Mouse (Mus musculus) CH12.LX (cell line): ENCODE measurements around the gene Trdmt1. TPM values are rescaled to one million over a fixed set of nuclear protein-coding genes. Genes with fewer than 3 reads are reported as not detected.

Source experiments
- DNase-seq: peaks from one replicate; pipeline ENCODE4 v3.0.0-alpha.2; 2013; ENCODE audit errors: extremely low read depth
- H3K27ac ChIP-seq: 2 replicates; pipeline ENCODE4 v1.5.1; 2012; ENCODE audit warnings: low read depth, mild to moderate bottlenecking, control low read depth, moderate library complexity; ENCODE audit not compliant: insufficient read depth
- H3K27me3 ChIP-seq: replicated peaks from 2 replicates; pipeline ENCODE3; 2012; ENCODE audit warnings: inconsistent platforms
- H3K36me3 ChIP-seq, 2 experiments: replicated peaks in 1 of 2; 2 replicates each; pipeline versions ENCODE3 to v1.6.1; 2012; ENCODE audit warnings: inconsistent platforms in 1 of 2, low read length in 1 of 2, mild to moderate bottlenecking in 1 of 2, mixed read lengths in 1 of 2, moderate library complexity in 1 of 2; ENCODE audit not compliant: control insufficient read depth in 1 of 2, insufficient read depth in 1 of 2
- H3K4me1 ChIP-seq, 2 experiments: 2 replicates each; pipeline ENCODE4 v1.6.1; 2012; ENCODE audit warnings: inconsistent platforms in 1 of 2, moderate library complexity in 1 of 2; ENCODE audit not compliant: insufficient read depth in 2 of 2, control insufficient read depth in 1 of 2
- H3K4me2 ChIP-seq: 2 replicates; pipeline ENCODE4 v1.6.1; 2012; ENCODE audit warnings: low read depth, mild to moderate bottlenecking, control low read depth; ENCODE audit not compliant: poor library complexity, insufficient read depth, severe bottlenecking
- H3K4me3 ChIP-seq, 3 experiments: fragments of 150-350 bp in 1 of 3; sonication (generic) in 1 of 3; replicated peaks in 1 of 3; 2 replicates each; pipeline versions ENCODE3 to v1.5.1; 2011 to 2012; ENCODE audit warnings: low read depth in 2 of 3, low read length in 2 of 3, mild to moderate bottlenecking in 2 of 3, moderate library complexity in 2 of 3, control low read depth in 1 of 3, improper control_type of control experiment in 1 of 3, inconsistent platforms in 1 of 3, mixed read lengths in 1 of 3; ENCODE audit not compliant: poor library complexity in 1 of 3
- H3K79me2 ChIP-seq: replicated peaks from 2 replicates; pipeline ENCODE4 v1.6.1; 2012; ENCODE audit warnings: mild to moderate bottlenecking, moderate library complexity; ENCODE audit not compliant: control insufficient read depth, poor library complexity, insufficient read depth, severe bottlenecking; ENCODE audit errors: extremely low read depth
- H3K9ac ChIP-seq: 2 replicates; pipeline ENCODE4 v1.6.1; 2012; ENCODE audit warnings: low read depth, mild to moderate bottlenecking, control low read depth, moderate library complexity; ENCODE audit not compliant: insufficient read depth
- H3K9me3 ChIP-seq: replicated peaks from 2 replicates; pipeline ENCODE3; 2012; ENCODE audit warnings: low read length, inconsistent platforms, mixed read lengths
- CHD2 ChIP-seq: IDR thresholded peaks from 2 replicates; pipeline ENCODE4 v1.6.1; 2011; ENCODE audit warnings: low read length, improper control_type of control experiment
- CTCF ChIP-seq, 2 experiments: IDR thresholded peaks in 1 of 2; conservative IDR thresholded peaks in 1 of 2; 2 replicates each; pipeline ENCODE4 v1.5.1; 2011 to 2012; ENCODE audit warnings: low read depth in 2 of 2, low read length in 2 of 2, improper control_type of control experiment in 1 of 2, inconsistent platforms in 1 of 2, mild to moderate bottlenecking in 1 of 2, moderate library complexity in 1 of 2
- E2F4 ChIP-seq: IDR thresholded peaks from 2 replicates; pipeline ENCODE4 v1.6.1; 2011; ENCODE audit warnings: low read depth, low read length, improper control_type of control experiment; ENCODE audit not compliant: insufficient replicate concordance
- EP300 ChIP-seq: IDR thresholded peaks from 2 replicates; pipeline ENCODE4 v1.6.1; 2011; ENCODE audit warnings: low read length, improper control_type of control experiment
- ETS1 ChIP-seq: conservative IDR thresholded peaks from 2 replicates; pipeline ENCODE4 v1.6.1; 2012; ENCODE audit warnings: low read depth, mild to moderate bottlenecking, inconsistent platforms, low read length, improper control_type of control experiment, moderate library complexity
- GABPA ChIP-seq: IDR thresholded peaks from 2 replicates; pipeline ENCODE4 v1.6.1; 2012; ENCODE audit warnings: low read depth, low read length, improper control_type of control experiment, inconsistent platforms; ENCODE audit not compliant: insufficient replicate concordance
- HCFC1 ChIP-seq: IDR thresholded peaks from 2 replicates; pipeline ENCODE4 v1.6.1; 2012; ENCODE audit warnings: low read depth, mild to moderate bottlenecking, inconsistent platforms, low read length, improper control_type of control experiment
- JUND ChIP-seq: conservative IDR thresholded peaks from 2 replicates; pipeline ENCODE4 v1.6.1; 2011; ENCODE audit warnings: low read depth, low read length, improper control_type of control experiment
- KAT2A ChIP-seq: IDR thresholded peaks from 2 replicates; pipeline ENCODE4 v1.6.1; 2012; ENCODE audit warnings: low read length, improper control_type of control experiment, inconsistent platforms; ENCODE audit not compliant: insufficient replicate concordance
- MAFK ChIP-seq: IDR thresholded peaks from 2 replicates; pipeline ENCODE4 v1.6.1; 2011; ENCODE audit warnings: low read length, improper control_type of control experiment; ENCODE audit not compliant: insufficient replicate concordance
- MYC ChIP-seq: IDR thresholded peaks from 2 replicates; pipeline ENCODE4 v1.6.1; 2011; ENCODE audit warnings: low read depth, mild to moderate bottlenecking, improper control_type of control experiment, low read length
- SIN3A ChIP-seq: IDR thresholded peaks from 2 replicates; pipeline ENCODE4 v1.6.1; 2012; ENCODE audit warnings: low read length, improper control_type of control experiment, inconsistent platforms
- TCF12 ChIP-seq: IDR thresholded peaks from 2 replicates; pipeline ENCODE4 v1.6.1; 2014; ENCODE audit warnings: low read depth, mild to moderate bottlenecking, inconsistent platforms, low read length, improper control_type of control experiment
- UBTF ChIP-seq: IDR thresholded peaks from 2 replicates; pipeline ENCODE4 v1.6.1; 2012; ENCODE audit warnings: low read depth, mild to moderate bottlenecking, inconsistent platforms, low read length, improper control_type of control experiment, moderate library complexity
- USF1 ChIP-seq: IDR thresholded peaks from 2 replicates; pipeline ENCODE4 v1.6.1; 2014; ENCODE audit warnings: low read depth, mild to moderate bottlenecking, inconsistent platforms, low read length, improper control_type of control experiment
- ZC3H11A ChIP-seq: IDR thresholded peaks from 2 replicates; pipeline ENCODE4 v1.6.1; 2012; ENCODE audit warnings: low read depth, mild to moderate bottlenecking, inconsistent platforms, low read length, improper control_type of control experiment
- ZKSCAN1 ChIP-seq: IDR thresholded peaks from 2 replicates; pipeline ENCODE4 v1.6.1; 2012; ENCODE audit warnings: low read depth, inconsistent platforms, low read length, improper control_type of control experiment, borderline replicate concordance
- ZMIZ1 ChIP-seq: IDR thresholded peaks from 2 replicates; pipeline ENCODE4 v1.6.1; 2012; ENCODE audit warnings: low read depth, mild to moderate bottlenecking, inconsistent platforms, low read length, improper control_type of control experiment
- ZNF384 ChIP-seq: IDR thresholded peaks from 2 replicates; pipeline ENCODE4 v1.6.1; 2012; ENCODE audit warnings: low read depth, low read length, improper control_type of control experiment, inconsistent platforms
- dilution Hi-C: fragments of 300-500 bp; cut with MboI; formaldehyde crosslinking; loops from 2 replicates; pipeline ENCODE4 v1.14.3; 2020; ENCODE audit warnings: low sequenced_read_pairs; ENCODE audit not compliant: extremely low pct_unique_long_range_greater_than_20kb, extremely low pct_ligation_motif_present
- in situ Hi-C: fragments of 300-500 bp; cut with MboI; formaldehyde crosslinking; loops from 3 replicates; pipeline ENCODE4 v1.14.3; 2019; ENCODE audit warnings: low sequenced_read_pairs, low pct_ligation_motif_present, low pct_unique_long_range_greater_than_20kb, mixed read lengths
- polyA plus RNA-seq: library from polyadenylated mRNA; unstranded; fragments of >175 nt; gene quantifications from 2 replicates; pipeline ENCODE4 v1.2.1, GENCODE M21; 2012; ENCODE audit warnings: low read depth; ENCODE audit not compliant: insufficient read length
- total RNA-seq, 2 experiments: library from RNA; depleted of rRNA; stranded (reverse); fragments of 300-350 nt in 1 of 2; fragments of >200 nt in 1 of 2; gene quantifications; 2 replicates each; pipeline ENCODE4 v1.2.3; 2012 to 2014

Trdmt1 gene
- total and polyA plus RNA-seq, 3 experiments: 8.8 to 29.8 (median 11.2) TPM

GRCm38 (mm10) chr2:13560396-13560795 is 15.9 kb upstream of the Trdmt1 start:
- no peaks in the 10 kb centered on the region for H3K27me3 ChIP-seq
- no peaks in the 10 kb centered on the region for H3K9me3 ChIP-seq
- no peak overlapping the region for H3K4me3 ChIP-seq
- no peak overlapping the region for H3K9ac ChIP-seq
- no peak overlapping the region for H3K27ac ChIP-seq
- dilution Hi-C loops: no loop called here
- DNase-seq: no peak
- TF ChIP-seq ZNF384 (peak; percentile 52; the same call in 1 of the 2 replicates), MYC (no peak), TCF12 (no peak), GABPA (no peak), USF1 (no peak), ZKSCAN1 (no peak), ZMIZ1 (no peak), SIN3A (no peak), MAFK (no peak)
- H3K79me2 ChIP-seq: no peaks in the 10 kb centered on the region
- no peak overlapping the region for H3K4me2 ChIP-seq
- H3K4me1 ChIP-seq: peaks cover 11 to 36% of the 10 kb centered on the region in 2 experiments
- H3K36me3 ChIP-seq: no peaks in the 10 kb centered on the region
- in situ Hi-C loops: no loop called here

- Histone ChIP-seq H3K4me2 (no peak overlapping the region), H3K79me2 (no peaks in the 10 kb centered on the region), H3K4me1 (peaks cover 11 to 36% of the 10 kb centered on the region in 2 experiments), H3K27ac (no peak overlapping the region), H3K9ac (no peak overlapping the region), H3K9me3 (no peaks in the 10 kb centered on the region), H3K4me3 (no peak overlapping the region), H3K36me3 (no peaks in the 10 kb centered on the region), H3K27me3 (no peaks in the 10 kb centered on the region)
- no peak for DNase-seq
- TF ChIP-seq ETS1 (no peak), CTCF (conservative IDR thresholded peaks at IDR 0.05 in 1 of 2, IDR thresholded peaks at IDR 0.05 in 1 of 2; ENCODE audit: low read depth in 2 of 2, low read length in 2 of 2) (no peak), ZKSCAN1 (no peak), ZC3H11A (no peak), SIN3A (no peak), ZNF384 (no peak), E2F4 (no peak), CHD2 (no peak), HCFC1 (no peak), KAT2A (no peak), JUND (no peak), TCF12 (no peak), EP300 (no peak), UBTF (no peak)
- dilution Hi-C loops (no loop called here), in situ Hi-C loops (no loop called here)
These were observed 15.3 kb upstream of the Trdmt1 start for GRCm38 (mm10) chr2:13559729-13560128.
